Mouse (Mus musculus): ENCODE measurements at regions not wholly inside any gene's neighbourhood (a gene's known extent, or its start where the extent isn't known, plus 50 kb on each side); places are given as distances from the start of the nearest gene placed in this dataset.

DNA sequence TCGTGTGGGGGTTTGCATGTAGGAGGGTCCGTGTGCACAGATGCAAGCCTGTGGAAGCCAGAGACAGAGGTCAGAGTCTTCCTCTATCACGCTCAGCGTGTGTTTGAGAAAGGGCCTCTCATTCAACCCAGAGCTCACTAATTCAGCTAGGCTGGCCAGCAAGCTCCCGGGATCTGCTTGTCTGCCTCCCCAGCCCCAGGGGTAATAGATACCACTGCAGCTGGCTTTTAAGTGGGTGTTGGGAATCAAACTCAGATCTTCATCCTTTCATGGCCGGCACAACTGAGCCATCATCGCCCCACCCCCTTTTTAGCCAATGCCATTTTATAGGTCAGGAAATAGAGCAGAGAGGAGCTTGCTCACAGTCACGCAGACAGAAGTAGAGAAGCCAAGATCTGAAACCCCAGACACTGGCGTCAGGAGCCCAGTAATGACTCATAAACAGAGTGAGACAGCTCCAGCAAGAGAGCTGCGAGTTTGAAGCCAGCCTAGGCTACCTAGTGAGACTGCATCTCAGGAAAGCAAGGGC lies 80.3 kb downstream of the 1700001O22Rik start:
- Histone ChIP-seq H3K36me3 (no peaks in the 10 kb centered on the region), H3K27me3 (ENCODE audit: insufficient read depth, poor library complexity, severe bottlenecking) (no peaks in the 10 kb centered on the region), H3K4me1 (replicated peaks) (peaks cover 88% of the 10 kb centered on the region), H3K4me3 (peak overlapping the region; percentile 53; the same call in 1 of the 2 replicates), H3K27ac (peak overlapping the region; percentile 100), H3K9me3 (no peaks in the 10 kb centered on the region)
- peak; percentile 56 for DNase-seq (ENCODE audit: low spot score)
- 14% methylated on average over 10 of the region's 10 CpGs for WGBS

DNA sequence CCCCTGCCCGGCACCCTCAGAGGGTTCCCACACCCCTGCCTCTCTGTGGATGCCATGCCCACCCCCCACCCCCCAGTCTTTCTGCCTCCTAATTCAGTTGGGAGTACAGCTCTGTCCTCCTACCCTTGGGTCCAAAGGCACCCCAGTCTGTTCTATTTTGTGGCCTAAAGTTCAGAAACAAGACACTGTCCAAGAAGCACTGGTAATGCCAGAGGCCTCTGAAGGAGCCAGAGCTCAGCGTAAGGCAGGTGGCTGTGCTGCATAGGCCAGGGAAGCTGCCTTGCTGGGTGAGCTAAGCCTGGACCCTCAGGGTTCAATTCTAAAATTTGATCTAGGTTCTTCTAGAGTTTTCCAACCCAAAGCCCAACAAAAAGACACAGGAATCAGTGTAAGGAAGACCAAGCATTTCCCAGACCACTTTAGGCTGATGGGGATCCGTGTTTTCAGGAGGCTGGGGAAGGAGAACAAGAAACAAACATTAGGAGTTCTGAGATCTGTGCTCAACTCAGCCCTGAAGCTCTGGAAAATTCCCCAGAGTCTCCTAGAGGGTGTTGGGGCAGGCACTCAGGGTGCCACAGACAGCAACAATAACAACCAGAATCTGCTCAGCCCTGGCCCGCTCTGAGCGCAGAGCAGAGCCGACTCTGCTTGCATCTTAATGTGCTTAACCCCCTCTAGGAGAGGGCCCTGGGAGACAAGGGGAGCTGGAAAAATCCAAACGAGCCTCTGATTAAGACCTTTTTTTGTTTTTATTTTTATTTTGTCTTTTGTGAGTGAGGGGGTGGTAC lies 81.0 kb downstream of the 1700001O22Rik start:
- DNase-seq (ENCODE audit: low spot score): peak; percentile 47
- 9% methylated on average over 7 of the region's 7 CpGs for whole genome bisulfite sequencing
- H3K4me1 ChIP-seq (replicated peaks): peaks cover 95% of the 10 kb centered on the region
- H3K4me3 ChIP-seq: peak overlapping the region; percentile 53
- no peaks in the 10 kb centered on the region for H3K36me3 ChIP-seq
- H3K9me3 ChIP-seq: no peaks in the 10 kb centered on the region
- H3K27me3 ChIP-seq (ENCODE audit: insufficient read depth, poor library complexity, severe bottlenecking): no peaks in the 10 kb centered on the region
- H3K27ac ChIP-seq: peak overlapping the region; percentile 100

DNA sequence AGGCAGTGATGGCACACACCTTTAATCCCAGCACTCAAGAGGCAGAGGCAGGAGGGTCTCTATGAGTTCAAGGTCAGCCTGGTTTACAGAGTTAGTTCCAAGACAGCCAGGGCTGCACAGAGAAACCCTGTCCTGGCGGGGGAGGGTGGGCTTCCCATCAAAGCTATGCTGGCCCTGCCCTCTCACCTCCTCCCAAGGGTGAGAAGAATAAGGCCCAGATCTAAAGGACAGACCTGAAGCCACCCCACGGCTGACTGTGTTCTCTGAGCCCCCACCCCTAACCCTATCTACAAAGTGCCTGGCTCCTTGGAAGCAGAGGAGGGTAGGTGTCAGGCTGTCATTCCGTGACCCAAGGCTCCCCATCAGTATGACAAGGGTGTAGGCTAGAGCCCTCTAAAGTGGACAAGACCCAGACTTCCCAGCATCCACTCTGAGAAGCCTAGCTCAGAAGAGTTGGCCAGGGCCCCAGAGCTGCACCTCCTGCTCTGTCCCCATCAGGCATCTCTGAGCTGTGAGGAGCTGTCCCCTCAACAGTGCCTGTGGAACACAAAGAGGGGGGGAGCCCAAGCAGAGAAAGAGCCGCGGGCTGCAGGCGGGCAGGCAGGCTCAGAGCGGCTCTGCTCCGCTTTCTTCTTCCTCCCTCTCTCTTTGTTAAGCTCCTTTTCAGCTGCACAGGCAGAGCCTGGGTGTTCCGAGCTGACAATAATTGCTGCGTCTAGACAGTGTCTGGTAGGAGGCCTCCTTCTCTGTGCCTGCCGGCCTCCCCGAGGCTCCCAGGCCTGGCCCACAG lies 81.8 kb downstream of the 1700001O22Rik start:
- peaks cover 100% of the 10 kb centered on the region for H3K4me1 ChIP-seq (replicated peaks)
- peak overlapping the region; percentile 100 for H3K27ac ChIP-seq
- no peaks in the 10 kb centered on the region for H3K27me3 ChIP-seq (ENCODE audit: insufficient read depth, poor library complexity, severe bottlenecking)
- no peaks in the 10 kb centered on the region for H3K9me3 ChIP-seq
- 10% methylated on average over 12 of the region's 12 CpGs for WGBS
- peak overlapping the region; percentile 53 for H3K4me3 ChIP-seq
- DNase-seq (ENCODE audit: low spot score): peak; percentile 86
- no peaks in the 10 kb centered on the region for H3K36me3 ChIP-seq

DNA sequence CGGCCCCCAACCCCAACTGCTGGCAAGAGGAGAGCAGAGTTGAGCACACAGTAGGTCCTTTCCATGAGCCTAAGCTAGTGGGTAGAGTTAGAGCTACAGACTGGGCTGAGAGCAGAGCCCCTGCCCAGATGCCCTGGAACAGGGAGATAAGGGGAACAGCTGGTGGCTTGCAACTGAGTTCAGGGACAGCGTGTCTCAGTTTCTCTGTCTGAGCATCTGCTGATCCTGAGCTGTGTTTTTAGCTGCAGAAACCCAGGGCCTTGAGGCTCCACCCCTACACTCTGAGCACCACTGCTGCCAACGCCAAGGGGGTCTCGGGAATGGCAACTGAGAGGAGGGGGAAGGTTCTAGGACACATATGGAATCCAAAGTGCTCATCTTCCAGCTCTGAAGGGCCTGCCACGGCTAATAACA lies 82.4 kb downstream of the 1700001O22Rik start:
- WGBS: 55% methylated on average over 5 of the region's 5 CpGs

DNA sequence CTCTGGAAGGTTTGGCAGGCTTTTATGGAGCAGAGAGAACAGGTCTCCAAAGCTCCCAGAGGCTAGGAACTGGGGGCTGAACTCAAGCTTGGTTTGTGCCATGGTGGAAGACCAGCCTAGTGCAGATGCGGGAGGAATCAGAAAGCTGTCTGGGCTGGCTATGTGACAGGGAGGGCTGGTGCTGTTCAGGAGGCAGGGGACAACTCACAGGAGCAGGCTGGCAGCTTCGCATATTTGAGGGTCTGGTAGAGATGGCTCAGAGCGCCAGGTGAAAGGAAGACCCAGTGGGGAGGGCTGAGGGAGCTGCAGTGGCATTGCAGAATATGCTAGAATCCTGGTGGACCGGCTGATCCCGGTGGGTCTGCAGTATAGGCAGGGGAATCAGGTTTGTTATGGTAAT lies 83.2 kb downstream of the 1700001O22Rik start:
- H3K4me1 ChIP-seq (replicated peaks): peaks cover 99% of the 10 kb centered on the region
- H3K36me3 ChIP-seq: no peaks in the 10 kb centered on the region
- H3K4me3 ChIP-seq: peak overlapping the region; percentile 53
- WGBS: 36% methylated on average over 5 of the region's 5 CpGs
- H3K9me3 ChIP-seq: no peaks in the 10 kb centered on the region
- H3K27me3 ChIP-seq (ENCODE audit: insufficient read depth, poor library complexity, severe bottlenecking): no peaks in the 10 kb centered on the region
- H3K27ac ChIP-seq: peak overlapping the region; percentile 100
- no peak for DNase-seq (ENCODE audit: low spot score)

More for the DNA sequence above, 82.4 kb downstream of the 1700001O22Rik start:
- Histone ChIP-seq H3K27me3 (ENCODE audit: insufficient read depth, poor library complexity, severe bottlenecking) (no peaks in the 10 kb centered on the region), H3K9me3 (no peaks in the 10 kb centered on the region), H3K36me3 (no peaks in the 10 kb centered on the region), H3K27ac (peak overlapping the region; percentile 100), H3K4me3 (peak overlapping the region; percentile 53; the same call in 1 of the 2 replicates), H3K4me1 (replicated peaks) (peaks cover 100% of the 10 kb centered on the region)
- DNase-seq (ENCODE audit: low spot score): no peak

DNA sequence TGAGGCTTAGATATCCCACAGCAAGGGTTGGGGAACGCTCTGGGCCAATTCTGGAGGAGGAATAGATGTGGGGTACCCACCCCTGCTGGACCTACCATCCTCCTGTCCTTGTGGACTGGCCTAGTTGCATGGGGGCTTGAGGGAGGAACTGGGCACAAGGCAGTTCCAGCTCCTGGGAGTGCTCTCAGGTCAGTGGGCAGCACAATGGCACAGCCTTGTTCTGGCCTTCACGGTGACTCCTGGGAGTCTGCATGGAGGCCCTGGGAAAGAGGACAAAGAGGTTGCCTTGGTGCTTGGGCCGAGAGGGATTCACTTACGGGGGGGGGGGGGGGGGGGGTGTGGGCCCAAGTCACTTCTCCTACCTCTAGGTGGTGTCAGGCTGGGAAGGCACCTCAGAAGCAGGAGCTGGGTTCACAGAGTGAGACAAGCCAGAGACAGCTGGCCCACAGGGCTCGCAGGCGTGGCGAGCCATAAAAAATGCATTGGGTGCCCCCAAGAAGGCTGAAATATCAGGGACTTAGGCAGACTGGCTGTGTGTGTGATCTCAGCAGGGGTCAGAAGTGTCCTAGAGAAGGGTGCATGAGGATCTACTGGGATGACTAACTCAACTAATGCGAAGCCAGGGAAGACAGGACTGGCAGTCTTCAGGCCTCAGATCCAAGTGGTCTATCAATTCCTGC lies 83.7 kb downstream of the 1700001O22Rik start:
- Histone ChIP-seq H3K4me1 (replicated peaks) (peaks cover 93% of the 10 kb centered on the region), H3K36me3 (no peaks in the 10 kb centered on the region), H3K4me3 (peak overlapping the region; percentile 53), H3K9me3 (no peaks in the 10 kb centered on the region), H3K27ac (peak overlapping the region; percentile 100), H3K27me3 (ENCODE audit: insufficient read depth, poor library complexity, severe bottlenecking) (no peaks in the 10 kb centered on the region)
- WGBS: 23% methylated on average over 8 of the region's 8 CpGs
- DNase-seq (ENCODE audit: low spot score): peak; percentile 68

DNA sequence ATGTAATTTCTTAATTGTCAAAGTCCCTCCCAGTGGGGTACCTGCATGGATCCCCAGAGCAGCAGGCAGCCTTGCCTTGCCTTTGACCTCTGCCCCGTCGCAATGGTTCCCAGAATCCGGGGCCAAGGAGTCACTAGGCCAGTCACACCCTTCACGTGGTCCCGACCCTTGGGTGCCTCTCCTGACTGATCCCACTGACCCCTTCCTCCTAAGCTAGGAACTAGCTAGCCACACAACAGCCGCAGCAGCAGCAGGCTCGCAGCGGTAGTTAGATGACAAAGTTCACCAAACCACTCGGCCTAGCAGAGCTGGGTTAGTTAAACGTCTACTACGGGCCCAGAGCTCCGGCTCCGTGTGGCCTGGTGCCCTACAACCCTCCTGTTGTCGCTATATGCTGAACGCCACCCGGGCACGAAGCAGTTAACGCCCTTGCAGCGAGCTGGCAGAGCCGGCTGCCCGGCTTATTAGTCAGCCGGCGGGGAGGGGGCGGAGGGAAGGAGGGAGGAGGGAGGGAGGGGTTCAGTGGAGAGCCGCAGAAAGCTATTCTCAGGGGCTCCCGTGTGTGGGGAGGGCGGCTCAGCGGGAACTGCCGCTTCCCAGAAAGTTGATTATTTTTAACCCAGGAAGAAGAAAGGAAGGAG lies 84.6 kb downstream of the 1700001O22Rik start:
- no peaks in the 10 kb centered on the region for H3K9me3 ChIP-seq
- H3K36me3 ChIP-seq: no peaks in the 10 kb centered on the region
- DNase-seq (ENCODE audit: low spot score): peak; percentile 94
- H3K27me3 ChIP-seq (ENCODE audit: insufficient read depth, poor library complexity, severe bottlenecking): no peaks in the 10 kb centered on the region
- peak overlapping the region; percentile 100 for H3K27ac ChIP-seq
- peaks cover 87% of the 10 kb centered on the region for H3K4me1 ChIP-seq (replicated peaks)
- under 1% methylated on average over 29 of the region's 29 CpGs for WGBS
- H3K4me3 ChIP-seq: peak overlapping the region; percentile 53

DNA sequence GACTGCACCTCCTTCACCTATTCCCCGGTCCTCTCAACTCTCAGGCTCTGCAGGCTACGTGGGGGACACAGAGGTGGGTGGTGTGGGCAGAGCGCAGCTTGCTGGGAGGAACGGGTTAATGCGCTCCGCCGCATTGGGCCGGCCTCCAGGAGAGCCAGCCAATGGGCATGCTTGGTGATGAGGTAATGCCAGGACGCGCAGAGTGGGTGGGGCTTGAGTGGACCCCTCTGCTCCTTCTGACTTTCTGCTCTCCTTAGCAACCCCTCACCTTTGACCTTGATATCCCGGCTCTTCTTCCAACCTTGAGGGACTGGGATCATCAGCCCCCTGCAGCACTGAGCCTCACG lies 85.2 kb downstream of the 1700001O22Rik start:
- DNase-seq (ENCODE audit: low spot score): peak; percentile 96
- WGBS: under 1% methylated on average over 12 of the region's 12 CpGs
- Histone ChIP-seq H3K4me1 (replicated peaks) (peaks cover 87% of the 10 kb centered on the region), H3K4me3 (peak overlapping the region; percentile 53), H3K36me3 (no peaks in the 10 kb centered on the region), H3K27me3 (ENCODE audit: insufficient read depth, poor library complexity, severe bottlenecking) (no peaks in the 10 kb centered on the region; the same call in 1 of the 2 replicates), H3K27ac (peak overlapping the region; percentile 100), H3K9me3 (no peaks in the 10 kb centered on the region)

DNA sequence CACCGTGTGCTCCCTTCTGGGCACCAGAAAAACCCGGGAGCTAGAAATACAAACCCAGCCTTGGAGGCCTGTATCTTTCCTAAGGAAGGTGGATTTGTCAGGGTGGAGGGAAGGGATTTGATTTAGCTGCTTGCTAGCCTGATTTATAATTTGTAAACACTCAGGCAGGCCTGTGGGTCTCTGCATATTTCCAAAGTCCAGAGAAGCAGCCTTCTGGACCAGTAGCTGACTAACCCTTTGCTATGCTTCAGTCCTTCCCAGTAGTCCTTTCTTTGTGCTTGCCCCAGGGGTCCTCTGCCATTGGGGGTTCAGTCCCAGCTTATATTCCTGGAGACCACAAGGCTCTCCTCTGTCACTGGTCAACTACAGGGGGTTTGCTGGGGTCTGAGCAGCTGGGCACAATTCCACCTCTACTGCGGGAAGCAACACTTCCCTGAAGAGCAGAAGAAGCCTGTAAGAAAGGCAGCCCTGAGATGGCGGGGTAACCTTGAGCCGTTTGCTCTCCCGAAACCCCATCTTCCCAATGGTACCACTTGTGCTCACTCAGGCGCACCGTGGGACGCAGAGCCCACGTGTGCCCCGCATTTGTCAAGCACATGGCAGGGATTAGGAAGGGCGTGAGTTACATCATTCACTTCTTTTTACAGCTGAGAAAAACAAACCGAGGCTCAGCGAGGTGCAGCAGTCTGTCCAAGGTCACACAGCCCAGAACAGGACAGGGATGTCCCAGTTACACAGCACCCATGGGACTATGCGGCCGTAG lies 85.7 kb downstream of the 1700001O22Rik start:
- 4% methylated on average over 16 of the region's 16 CpGs for WGBS
- peaks cover 87% of the 10 kb centered on the region for H3K4me1 ChIP-seq (replicated peaks)
- H3K36me3 ChIP-seq: no peaks in the 10 kb centered on the region
- H3K4me3 ChIP-seq: peak overlapping the region; percentile 53
- no peaks in the 10 kb centered on the region; the same call in 1 of the 2 replicates for H3K27me3 ChIP-seq (ENCODE audit: insufficient read depth, poor library complexity, severe bottlenecking)
- no peaks in the 10 kb centered on the region for H3K9me3 ChIP-seq
- peak overlapping the region; percentile 100 for H3K27ac ChIP-seq
- no peak for DNase-seq (ENCODE audit: low spot score)

DNA sequence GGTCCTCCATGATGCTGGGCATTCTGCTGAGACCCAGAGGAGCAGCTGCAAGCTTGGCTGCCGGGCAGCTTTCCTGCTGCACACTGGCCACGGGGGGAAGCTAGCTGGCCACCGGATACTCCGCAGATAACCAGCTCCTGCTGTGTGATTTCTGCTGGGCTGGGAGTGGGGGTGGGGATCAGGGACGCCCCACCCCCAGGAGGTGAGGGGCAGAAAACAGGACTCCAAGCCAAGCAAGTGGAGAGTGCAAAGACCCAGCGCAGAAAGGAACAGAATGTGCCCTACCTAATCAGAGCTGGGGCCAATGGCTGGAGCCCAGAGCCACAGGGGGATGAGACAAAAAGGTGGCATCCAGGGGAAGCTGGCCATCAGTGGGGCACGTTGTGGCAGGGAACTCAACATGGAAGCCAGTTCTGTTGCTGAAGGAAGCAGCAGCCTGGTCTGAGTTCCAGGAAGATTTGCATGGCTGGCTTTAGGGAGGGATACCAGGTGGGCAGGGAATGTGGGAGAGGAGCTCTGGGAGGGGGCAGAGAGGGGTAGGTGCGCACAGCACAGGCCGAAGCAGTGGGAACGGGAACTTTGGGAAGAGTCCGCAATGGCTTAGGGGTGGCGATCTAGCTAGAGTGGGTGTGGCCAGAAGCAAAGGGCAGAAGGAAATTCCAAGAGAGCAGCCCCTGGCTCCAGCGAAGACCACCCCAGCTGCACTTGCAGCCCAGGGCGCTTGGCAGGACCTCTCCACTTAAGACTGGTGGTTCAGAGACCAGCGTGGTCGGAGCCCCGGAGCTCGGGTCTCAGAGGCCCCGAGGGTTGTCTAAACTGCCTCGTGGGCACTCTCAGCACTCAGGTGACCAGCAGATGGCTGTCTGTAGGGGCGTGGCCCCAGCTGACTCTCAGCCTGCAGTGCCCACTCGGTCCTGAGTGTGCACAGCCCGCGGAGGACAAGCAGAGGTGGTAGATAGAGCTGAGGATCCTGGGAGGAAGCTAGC lies 86.6 kb downstream of the 1700001O22Rik start:
- H3K27ac ChIP-seq: peak overlapping the region; percentile 100
- no peaks in the 10 kb centered on the region; the same call in 1 of the 2 replicates for H3K27me3 ChIP-seq (ENCODE audit: insufficient read depth, poor library complexity, severe bottlenecking)
- no peaks in the 10 kb centered on the region for H3K9me3 ChIP-seq
- peaks cover 87% of the 10 kb centered on the region for H3K4me1 ChIP-seq (replicated peaks)
- peak; percentile 69 for DNase-seq (ENCODE audit: low spot score)
- H3K4me3 ChIP-seq: peak overlapping the region; percentile 53
- no peaks in the 10 kb centered on the region for H3K36me3 ChIP-seq
- whole genome bisulfite sequencing: under 1% methylated on average over 24 of the region's 24 CpGs
